Mouse (Mus musculus) limb, embryonic 13.5 days (tissue): ENCODE measurements around the gene Tceanc2. TPM values are rescaled to one million over a fixed set of nuclear protein-coding genes. Genes with fewer than 3 reads are reported as not detected.

Experiments used
- ATAC-seq: fragments of 200-750 bp; cut with Nextera tagmentation; 2 replicates; pipeline ENCODE4 v1.8.0; 2017; ENCODE audit warnings: low read depth, moderate number of reproducible peaks, moderate TSS enrichment; ENCODE audit not compliant: low FRiP score
- H3K27ac ChIP-seq: fragments of 300-500 bp; sonication (generic); 2 replicates; pipeline ENCODE4 v1.5.1; 2015; ENCODE audit warnings: inconsistent platforms, mild to moderate bottlenecking, moderate library complexity
- H3K27me3 ChIP-seq: fragments of 300-500 bp; sonication (generic); 2 replicates; pipeline ENCODE4 v1.6.1; 2015; ENCODE audit warnings: mild to moderate bottlenecking, inconsistent platforms
- H3K36me3 ChIP-seq: fragments of 300-500 bp; sonication (generic); 2 replicates; pipeline ENCODE4 v1.6.1; 2015; ENCODE audit warnings: inconsistent platforms, mild to moderate bottlenecking, moderate library complexity
- H3K4me1 ChIP-seq: fragments of 300-500 bp; sonication (generic); 2 replicates; pipeline ENCODE4 v1.6.1; 2015; ENCODE audit warnings: inconsistent platforms
- H3K4me2 ChIP-seq: fragments of 300-500 bp; sonication (generic); replicated peaks from 2 replicates; pipeline ENCODE4 v1.6.1; 2015; ENCODE audit warnings: inconsistent platforms, mild to moderate bottlenecking, moderate library complexity
- H3K4me3 ChIP-seq: fragments of 300-500 bp; sonication (generic); 2 replicates; pipeline ENCODE4 v1.5.1; 2015; ENCODE audit warnings: moderate library complexity, mild to moderate bottlenecking, inconsistent platforms
- H3K9ac ChIP-seq: fragments of 300-500 bp; sonication (generic); 2 replicates; pipeline ENCODE4 v1.6.1; 2015; ENCODE audit warnings: mild to moderate bottlenecking, inconsistent platforms
- H3K9me3 ChIP-seq: fragments of 300-500 bp; sonication (generic); 2 replicates; pipeline ENCODE4 v1.6.1; 2016; ENCODE audit warnings: inconsistent platforms
- WGBS: fragments of 180-500 bp; shearing (Covaris S2); methylation state at CpG from one replicate; pipeline ENCODE4 v1.1.7; 2015; 5-methylcytosine and 5-hydroxymethylcytosine counted together
- polyA plus RNA-seq: library from polyadenylated mRNA; unstranded; fragments of >200 nt; fragmentation: Nextera tagmentation; extraction: Ambion mirVana; gene quantifications from 2 replicates; pipeline ENCODE4 v1.2.1, GENCODE M21; 2015

The Tceanc2 gene
- polyA plus RNA-seq, 1 experiment from 2014 or later: 32.7 TPM

DNA sequence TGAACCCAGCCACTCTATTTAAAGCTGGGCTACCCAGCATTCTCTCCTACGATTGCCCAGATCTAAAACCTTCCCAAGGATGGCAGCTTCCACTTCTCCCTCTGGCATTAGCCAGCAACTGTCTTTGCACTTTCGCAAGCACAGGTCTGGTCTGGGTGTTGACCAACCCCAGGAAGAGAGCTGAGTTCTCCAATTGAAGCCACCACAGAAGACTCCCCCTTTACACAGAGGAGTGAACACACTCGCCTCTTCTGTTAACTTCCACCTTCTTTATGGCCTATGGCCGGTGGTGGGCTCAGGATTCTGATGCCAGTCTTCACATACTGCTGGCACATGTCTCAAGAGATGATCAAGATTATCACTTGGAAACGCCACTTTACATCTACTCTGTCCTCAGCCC is 11.1 kb downstream of the Tceanc2 start:
- Histone ChIP-seq H3K9me3 (no peaks in the 10 kb centered on the region), H3K4me3 (no peak overlapping the region), H3K36me3 (peaks cover 33% of the 10 kb centered on the region), H3K4me2 (no peak overlapping the region), H3K27ac (no peak overlapping the region), H3K9ac (no peak overlapping the region), H3K4me1 (no peaks in the 10 kb centered on the region), H3K27me3 (no peaks in the 10 kb centered on the region)
- no peak for ATAC-seq
- WGBS: 85% methylated on average over 5 of the region's 5 CpGs

- WGBS: 80% methylated on average over 5 of the region's 5 CpGs
- Histone ChIP-seq H3K4me1 (no peaks in the 10 kb centered on the region), H3K4me3 (no peak overlapping the region), H3K36me3 (peaks cover 25% of the 10 kb centered on the region), H3K9me3 (no peaks in the 10 kb centered on the region), H3K9ac (no peak overlapping the region), H3K27me3 (no peaks in the 10 kb centered on the region), H3K4me2 (no peak overlapping the region), H3K27ac (no peak overlapping the region)
- no peak for ATAC-seq
These were observed 12.2 kb downstream of the Tceanc2 start for GRCm38 (mm10) chr4:107166700-107167099.

GRCm38 (mm10) chr4:107163756-107164587 is 14.9 kb downstream of the Tceanc2 start:
- no peaks in the 10 kb centered on the region for H3K9me3 ChIP-seq
- ATAC-seq: peak; percentile 66
- H3K36me3 ChIP-seq: peaks cover 48% of the 10 kb centered on the region
- H3K4me1 ChIP-seq: no peaks in the 10 kb centered on the region
- no peaks in the 10 kb centered on the region for H3K27me3 ChIP-seq
- no peak overlapping the region for H3K27ac ChIP-seq
- no peak overlapping the region for H3K9ac ChIP-seq
- no peak overlapping the region for H3K4me2 ChIP-seq
- no peak overlapping the region for H3K4me3 ChIP-seq
- 39% methylated on average over 9 of the region's 9 CpGs for WGBS

DNA sequence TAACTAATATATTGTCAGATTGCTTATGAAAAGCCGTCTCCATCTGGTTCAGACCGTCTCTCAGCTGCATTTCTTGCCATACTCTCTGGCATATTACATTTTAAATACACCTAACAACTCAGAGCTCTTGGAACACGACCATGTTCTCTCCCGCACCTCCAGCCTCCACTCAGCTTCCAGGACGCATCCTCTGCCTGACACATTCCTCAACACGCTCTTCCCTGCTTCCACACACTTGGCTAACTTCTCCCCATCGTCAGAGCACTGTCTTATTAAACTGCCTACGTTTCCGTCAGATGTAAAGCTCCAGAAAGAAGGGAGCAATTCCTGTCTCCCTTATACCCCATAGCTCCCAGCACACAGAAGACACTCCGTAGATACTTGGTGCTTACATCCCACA is 15.6 kb downstream of the Tceanc2 start:
- no peak overlapping the region for H3K9ac ChIP-seq
- no peaks in the 10 kb centered on the region for H3K9me3 ChIP-seq
- H3K27ac ChIP-seq: no peak overlapping the region
- ATAC-seq: no peak
- 89% methylated on average over 10 of the region's 10 CpGs for WGBS
- no peak overlapping the region for H3K4me2 ChIP-seq
- H3K27me3 ChIP-seq: no peaks in the 10 kb centered on the region
- H3K36me3 ChIP-seq: peaks cover 53% of the 10 kb centered on the region
- no peak overlapping the region for H3K4me3 ChIP-seq
- H3K4me1 ChIP-seq: no peaks in the 10 kb centered on the region

- WGBS: 90% methylated on average over 8 of the region's 8 CpGs
- Histone ChIP-seq H3K4me2 (no peak overlapping the region), H3K36me3 (peaks cover 66% of the 10 kb centered on the region), H3K4me1 (no peaks in the 10 kb centered on the region), H3K9me3 (no peaks in the 10 kb centered on the region), H3K27me3 (no peaks in the 10 kb centered on the region), H3K9ac (no peak overlapping the region), H3K4me3 (no peak overlapping the region), H3K27ac (no peak overlapping the region)
- ATAC-seq: no peak
These were observed 18.7 kb downstream of the Tceanc2 start for GRCm38 (mm10) chr4:107160181-107160580.

GRCm38 (mm10) chr4:107159166-107159773 is 19.6 kb downstream of the Tceanc2 start:
- H3K36me3 ChIP-seq: peaks cover 65% of the 10 kb centered on the region
- H3K4me1 ChIP-seq: no peaks in the 10 kb centered on the region
- H3K27me3 ChIP-seq: no peaks in the 10 kb centered on the region
- no peaks in the 10 kb centered on the region for H3K9me3 ChIP-seq
- H3K4me3 ChIP-seq: no peak overlapping the region
- ATAC-seq: no peak
- whole genome bisulfite sequencing: 91% methylated on average over 11 of the region's 11 CpGs
- H3K27ac ChIP-seq: no peak overlapping the region
- H3K4me2 ChIP-seq: no peak overlapping the region
- H3K9ac ChIP-seq: no peak overlapping the region

GRCm38 (mm10) chr4:107156983-107157401 is 21.9 kb downstream of the Tceanc2 start:
- no peak overlapping the region for H3K27ac ChIP-seq
- no peak overlapping the region for H3K9ac ChIP-seq
- no peaks in the 10 kb centered on the region for H3K4me1 ChIP-seq
- no peak for ATAC-seq
- WGBS: 58% methylated on average over 4 of the region's 4 CpGs
- no peaks in the 10 kb centered on the region for H3K9me3 ChIP-seq
- H3K4me2 ChIP-seq: no peak overlapping the region
- no peak overlapping the region for H3K4me3 ChIP-seq
- H3K36me3 ChIP-seq: peaks cover 74% of the 10 kb centered on the region
- H3K27me3 ChIP-seq: no peaks in the 10 kb centered on the region

GRCm38 (mm10) chr4:107152571-107152970 is 26.3 kb downstream of the Tceanc2 start:
- WGBS: 82% methylated on average over 8 of the region's 8 CpGs
- Histone ChIP-seq H3K27me3 (no peaks in the 10 kb centered on the region), H3K4me3 (no peak overlapping the region), H3K36me3 (peaks cover 49% of the 10 kb centered on the region), H3K4me2 (no peak overlapping the region), H3K27ac (no peak overlapping the region), H3K9ac (no peak overlapping the region), H3K4me1 (no peaks in the 10 kb centered on the region), H3K9me3 (no peaks in the 10 kb centered on the region)
- no peak for ATAC-seq

GRCm38 (mm10) chr4:107150991-107151390 is 27.9 kb downstream of the Tceanc2 start:
- Histone ChIP-seq H3K4me1 (no peaks in the 10 kb centered on the region), H3K4me2 (no peak overlapping the region), H3K36me3 (peaks cover 51% of the 10 kb centered on the region), H3K9ac (no peak overlapping the region), H3K27ac (no peak overlapping the region), H3K4me3 (no peak overlapping the region), H3K9me3 (no peaks in the 10 kb centered on the region), H3K27me3 (no peaks in the 10 kb centered on the region)
- no peak for ATAC-seq
- 86% methylated on average over 6 of the region's 6 CpGs for WGBS

DNA sequence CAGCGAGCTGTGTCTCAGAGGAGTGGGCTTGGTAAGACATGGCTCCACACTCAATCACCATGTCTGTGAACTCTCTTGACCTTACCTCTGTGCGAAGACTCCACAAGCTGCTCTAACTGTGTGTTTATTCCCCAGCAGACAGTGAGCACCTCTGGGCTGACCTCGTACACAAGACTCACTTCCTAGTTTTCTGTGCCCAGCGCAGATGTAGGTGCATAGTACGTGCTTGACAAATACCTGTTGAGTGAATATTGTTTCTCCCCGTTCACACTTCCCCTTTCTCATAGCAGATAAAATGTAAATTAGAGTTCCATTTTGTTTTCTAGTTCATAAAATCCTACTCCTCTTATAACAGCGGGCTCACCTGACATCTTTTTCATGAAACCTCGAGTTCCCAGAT is 35.4 kb downstream of the Tceanc2 start:
- H3K27ac ChIP-seq: no peak overlapping the region
- H3K9ac ChIP-seq: no peak overlapping the region
- no peak overlapping the region for H3K4me3 ChIP-seq
- H3K4me2 ChIP-seq: no peak overlapping the region
- WGBS: 87% methylated on average over 8 of the region's 8 CpGs
- no peaks in the 10 kb centered on the region for H3K9me3 ChIP-seq
- peaks cover 34% of the 10 kb centered on the region for H3K36me3 ChIP-seq
- H3K4me1 ChIP-seq: peaks cover 29% of the 10 kb centered on the region
- peaks cover 10% of the 10 kb centered on the region for H3K27me3 ChIP-seq
- ATAC-seq: no peak

DNA sequence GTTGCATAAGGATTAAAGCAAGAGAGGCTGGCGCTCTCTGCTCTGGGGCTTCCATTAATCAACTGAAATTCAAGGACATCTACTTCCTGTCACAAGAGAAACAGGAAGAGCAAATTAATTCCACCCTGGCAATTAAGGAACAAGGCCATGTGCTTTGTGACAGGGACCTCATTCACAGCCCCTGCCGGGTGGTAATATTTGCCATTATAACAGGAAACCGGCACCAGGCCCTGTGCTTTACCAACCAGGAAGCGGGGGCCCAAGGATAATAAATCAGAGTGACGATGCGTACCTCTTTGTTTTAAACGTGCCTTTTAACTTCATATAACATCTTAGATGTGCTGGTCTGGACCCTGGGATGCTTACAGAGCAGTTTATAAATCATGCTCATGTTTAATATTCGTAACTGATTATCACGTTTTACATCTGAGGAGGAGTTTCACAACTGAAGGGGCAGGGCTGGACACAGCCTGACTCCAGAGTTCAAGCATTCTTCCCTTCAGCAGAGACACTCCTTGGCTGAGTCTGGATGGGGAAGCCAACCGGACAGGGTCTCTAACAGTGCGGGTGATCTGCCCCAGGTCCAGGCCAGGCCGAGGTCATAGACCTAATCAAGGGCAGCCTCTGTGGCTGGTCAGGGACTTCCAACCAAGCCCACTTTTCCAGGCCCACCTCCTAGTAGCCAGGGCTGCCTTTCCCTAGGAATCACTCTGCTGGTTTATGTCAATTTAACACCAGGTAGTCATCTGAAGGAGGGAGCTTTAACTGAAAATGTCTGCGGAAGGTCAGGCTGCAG is 38.9 kb downstream of the Tceanc2 start:
- ATAC-seq: no peak
- Histone ChIP-seq H3K4me3 (no peak overlapping the region), H3K4me1 (peaks cover 56% of the 10 kb centered on the region), H3K9me3 (no peaks in the 10 kb centered on the region), H3K36me3 (peaks cover 10% of the 10 kb centered on the region), H3K4me2 (no peak overlapping the region), H3K9ac (no peak overlapping the region), H3K27ac (no peak overlapping the region), H3K27me3 (peaks cover 14% of the 10 kb centered on the region)
- WGBS: 32% methylated on average over 13 of the region's 13 CpGs
